Mouse (Mus musculus) ES-Bruce4 (cell line): ENCODE data around the gene Rpusd3.
A peak's percentile ranks its signal among the peaks of the same experiment; 100 is the strongest.

Experiments used
- CTCF ChIP-seq: IDR thresholded peaks from one replicate; pipeline ENCODE4 v1.8.1; 2011; ENCODE audit warnings: low read depth, low read length
- POLR2A ChIP-seq: IDR thresholded peaks from one replicate; pipeline ENCODE4 v1.8.1; 2011; ENCODE audit warnings: low read length; ENCODE audit not compliant: insufficient read depth

- TF ChIP-seq CTCF, result peak; percentile 63
- no peak for TF ChIP-seq POLR2A
Measured at GRCm38 (mm10) chr6:113441147-113441680, 22.1 kb upstream of the Rpusd3 start.
